Mouse (Mus musculus) cerebral cortex, adult 2 months (tissue): ENCODE results near the gene Zg16.

ENCODE experiments used
- WGBS: fragments of 180-500 bp; shearing (Covaris S2); methylation state at CpG from one replicate; pipeline ENCODE4 v1.1.7; 2018; 5-methylcytosine and 5-hydroxymethylcytosine counted together

Gene Zg16

DNA sequence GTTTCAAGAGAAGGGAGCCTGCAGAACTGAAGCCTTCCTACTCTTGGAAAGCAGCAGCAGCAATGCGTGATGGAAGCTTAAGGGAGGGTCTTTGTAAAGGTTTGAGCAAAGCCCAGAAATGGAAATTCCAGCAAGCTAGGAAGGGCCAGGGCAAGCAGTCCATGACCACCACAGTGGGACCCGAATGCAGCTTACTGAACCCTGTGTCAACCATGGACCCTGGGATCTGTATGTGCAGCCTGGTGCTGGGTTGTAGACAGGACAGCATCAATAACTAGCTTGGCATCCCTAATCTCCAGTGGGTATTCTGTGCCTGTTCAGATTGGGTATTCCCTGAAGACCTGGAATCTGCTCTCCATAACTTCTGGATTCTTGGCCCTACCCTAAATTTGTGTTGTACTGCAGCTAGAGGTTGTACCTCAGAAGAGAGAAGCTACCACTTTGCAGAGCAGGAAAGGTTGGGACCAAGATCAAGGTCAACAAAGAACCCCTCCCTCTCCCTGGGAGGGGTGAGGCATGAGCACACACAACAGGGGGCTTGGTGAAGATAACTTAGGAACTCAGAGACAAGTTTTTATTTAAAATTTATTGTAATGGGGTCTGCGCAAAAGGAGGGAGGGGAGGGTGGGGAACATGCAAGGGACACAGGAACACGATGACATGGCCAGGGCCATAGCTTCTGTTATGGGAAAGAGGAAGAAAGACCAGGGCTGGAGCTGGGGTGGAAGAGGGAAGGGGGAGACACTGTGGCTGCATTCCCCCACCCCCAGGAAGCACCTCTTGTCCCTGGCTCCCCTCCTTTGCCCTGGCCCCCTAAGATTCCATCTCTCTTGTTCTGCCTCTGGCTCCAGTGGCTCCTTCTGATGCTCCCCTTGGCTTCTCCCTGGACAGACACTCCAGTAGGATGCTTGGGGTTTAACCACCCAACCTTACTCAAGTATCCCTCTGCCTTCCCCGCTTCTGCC lies 65.3 kb downstream of the Zg16 start:
- 52% methylated on average over 5 of the region's 5 CpGs for WGBS

DNA sequence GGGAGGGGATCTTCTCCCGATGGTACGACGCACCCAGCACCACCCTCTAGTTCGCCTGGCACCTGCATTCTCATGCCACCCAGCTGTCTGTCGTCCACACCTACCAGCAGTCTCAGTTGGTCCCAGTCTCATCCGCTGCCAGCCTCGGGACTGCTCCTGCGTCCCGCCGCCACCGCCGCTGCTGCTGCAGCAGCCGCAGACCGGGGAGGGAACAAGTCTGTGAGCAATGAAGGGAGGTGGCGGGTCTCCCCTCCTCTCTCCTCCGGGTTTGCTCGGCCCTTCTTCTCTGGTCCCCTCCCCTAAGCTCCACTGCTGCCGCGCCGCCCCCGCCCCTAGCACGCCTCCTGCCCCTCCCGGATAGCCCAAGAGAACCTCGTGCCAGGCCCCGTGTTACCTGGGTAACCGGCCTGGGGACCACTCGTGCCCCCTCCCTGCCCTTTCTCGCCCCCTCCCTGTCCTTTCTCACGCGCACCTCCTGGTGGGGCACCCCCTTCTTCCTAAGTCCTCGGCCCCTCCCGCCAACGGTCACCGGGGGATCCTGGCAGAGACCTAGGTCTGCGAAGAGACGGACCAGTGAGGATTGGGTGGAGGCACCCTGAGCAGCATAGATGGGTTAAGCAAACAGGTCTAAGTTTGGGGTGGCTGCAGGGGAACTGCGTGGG lies 66.1 kb downstream of the Zg16 start, which contains the start of the genes Gm42742 and Prrt2:
Gene Gm42742, minus strand, starts transcription at position 197 of the 662 bp plus-strand sequence.
Gene Prrt2, minus strand, starts transcription at position 311 of the 662 bp plus-strand sequence.
- 3% methylated on average over 37 of the region's 37 CpGs for WGBS

DNA sequence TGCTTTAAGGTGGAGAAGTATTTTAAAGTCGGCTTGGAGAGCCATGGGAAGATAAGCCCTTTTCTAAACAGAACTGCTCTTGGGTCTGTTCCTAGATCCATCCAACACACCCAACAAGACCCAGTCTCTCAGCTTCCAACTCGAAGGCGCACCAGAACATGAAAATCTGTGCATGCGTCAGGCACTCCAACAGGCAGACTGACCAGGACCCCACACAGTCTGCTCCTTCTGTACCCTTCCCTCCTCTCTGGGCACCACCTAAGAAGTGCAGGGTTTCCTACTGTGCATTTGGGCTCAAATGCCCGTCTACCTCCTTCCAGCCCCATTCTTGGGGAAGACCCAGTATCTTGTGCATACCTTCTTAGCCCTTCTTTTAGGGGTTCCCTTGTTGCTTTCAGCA lies 66.6 kb downstream of the Zg16 start:
- 19% methylated on average over 5 of the region's 5 CpGs for WGBS

DNA sequence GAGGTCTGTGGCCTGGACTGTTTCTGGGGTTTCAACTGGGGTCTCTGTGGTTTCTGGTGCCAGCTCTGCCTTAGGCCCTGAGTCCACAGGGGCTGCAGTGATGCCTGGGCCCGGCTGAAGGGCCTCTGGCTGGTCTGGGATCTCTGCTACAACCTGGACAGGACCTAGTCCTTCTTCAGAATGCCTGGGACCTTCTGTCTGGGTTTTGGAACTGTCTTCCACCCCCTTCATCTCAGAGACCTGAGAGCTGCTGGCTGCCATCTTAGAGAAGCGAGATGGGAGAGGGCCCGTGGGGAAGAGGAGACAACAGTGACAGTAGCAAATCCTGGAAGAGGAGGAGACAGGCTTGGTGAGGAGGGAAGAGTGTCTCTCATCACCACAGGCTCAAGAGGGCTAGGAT lies 67.1 kb downstream of the Zg16 start:
- 33% methylated on average over 3 of the region's 3 CpGs for WGBS

DNA sequence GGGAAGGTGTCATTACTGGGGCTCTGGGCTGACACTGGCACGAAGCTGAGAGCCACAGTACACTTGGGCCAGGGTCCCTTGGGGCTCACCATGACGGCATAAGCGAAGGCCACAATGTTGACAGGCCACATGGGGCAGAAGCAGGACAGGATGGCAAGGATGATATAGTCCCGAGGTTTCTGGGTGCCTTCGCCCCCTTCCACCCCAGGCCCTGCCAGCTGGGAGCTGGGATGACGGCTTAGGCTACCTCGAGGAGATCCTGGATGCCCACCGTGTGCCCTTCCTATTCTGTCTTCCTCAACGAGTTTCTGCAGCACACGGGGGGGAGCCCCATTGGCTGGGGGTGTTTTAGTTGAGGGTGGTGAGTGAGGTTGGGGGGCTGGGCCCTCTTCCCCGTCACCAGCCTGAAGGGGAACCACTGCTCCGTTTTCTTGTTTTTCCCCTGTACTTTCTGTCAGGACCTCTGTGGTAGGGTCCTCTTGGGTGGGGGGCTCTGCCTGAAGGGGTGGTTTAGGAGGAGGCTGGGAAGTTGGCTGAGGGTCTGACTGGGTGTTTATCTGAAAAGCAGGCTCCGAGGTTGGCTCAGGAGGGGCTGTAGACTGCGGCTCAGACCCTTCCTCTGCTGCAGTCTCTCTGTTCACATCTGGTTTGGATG lies 67.7 kb downstream of the Zg16 start:
- 36% methylated on average over 14 of the region's 14 CpGs for WGBS

DNA sequence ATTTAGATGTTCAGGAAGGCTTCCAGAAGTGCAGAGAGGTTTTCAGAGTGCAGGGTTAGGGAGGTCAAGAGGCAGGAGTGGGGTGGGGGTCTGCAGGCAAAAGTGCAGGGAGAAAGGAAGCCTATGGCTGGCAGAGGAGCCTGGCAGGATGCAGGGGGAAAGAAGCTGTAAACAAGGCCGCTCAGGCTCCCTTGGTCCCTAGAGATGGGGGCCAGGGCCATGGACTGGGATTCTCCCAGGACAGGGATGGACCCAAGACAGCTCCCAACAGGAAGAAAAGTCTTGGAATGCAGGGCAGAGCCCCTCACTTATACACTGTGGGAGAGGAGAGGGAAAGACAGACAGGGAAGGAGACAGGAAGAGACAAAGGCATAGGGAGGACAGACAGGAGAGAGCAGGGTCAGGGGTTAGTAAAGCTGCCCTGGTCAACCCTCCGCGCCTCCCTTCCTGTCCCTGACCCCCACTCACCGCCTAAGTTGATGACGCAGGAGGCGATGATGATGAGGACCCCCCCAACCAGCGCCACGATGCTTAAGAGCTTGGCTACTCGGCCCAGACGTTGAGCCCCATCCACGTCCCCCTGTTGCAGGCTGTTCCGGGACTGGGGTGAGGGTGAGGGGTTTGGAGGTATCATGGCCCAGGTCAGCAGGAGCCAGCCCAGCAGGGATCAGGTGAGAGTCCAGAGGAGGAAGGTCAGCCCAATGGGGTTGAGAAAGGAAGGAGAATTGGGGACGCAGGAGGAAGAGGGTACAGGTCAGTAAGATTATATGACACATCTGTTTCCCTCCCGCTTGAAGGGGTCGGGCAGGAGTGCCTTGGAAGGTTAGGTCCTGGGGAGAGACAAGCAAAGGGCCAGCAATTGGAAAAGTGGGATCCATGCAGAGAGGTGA lies 68.5 kb downstream of the Zg16 start:
- 65% methylated on average over 15 of the region's 15 CpGs for WGBS

DNA sequence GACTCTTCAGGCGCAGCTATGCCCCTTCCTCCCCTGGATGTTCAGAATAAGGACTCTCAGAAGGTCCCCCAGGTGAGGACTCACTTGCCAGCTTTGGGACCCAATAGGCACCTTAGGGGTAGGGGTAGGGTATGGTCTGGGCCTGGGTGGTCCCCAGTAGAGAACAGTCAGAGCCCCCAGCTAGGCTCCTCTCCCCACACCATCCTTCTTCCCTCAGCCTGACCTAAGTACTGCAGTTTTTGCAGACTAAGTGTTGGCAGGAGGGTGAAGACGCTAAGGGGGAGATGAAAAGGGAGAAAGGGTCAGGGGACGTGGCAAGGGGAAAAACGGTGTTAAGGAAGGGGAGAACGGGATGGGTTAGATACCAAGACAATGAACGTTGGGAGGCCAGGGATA lies 69.2 kb downstream of the Zg16 start:
- 33% methylated on average over 6 of the region's 6 CpGs for WGBS

DNA sequence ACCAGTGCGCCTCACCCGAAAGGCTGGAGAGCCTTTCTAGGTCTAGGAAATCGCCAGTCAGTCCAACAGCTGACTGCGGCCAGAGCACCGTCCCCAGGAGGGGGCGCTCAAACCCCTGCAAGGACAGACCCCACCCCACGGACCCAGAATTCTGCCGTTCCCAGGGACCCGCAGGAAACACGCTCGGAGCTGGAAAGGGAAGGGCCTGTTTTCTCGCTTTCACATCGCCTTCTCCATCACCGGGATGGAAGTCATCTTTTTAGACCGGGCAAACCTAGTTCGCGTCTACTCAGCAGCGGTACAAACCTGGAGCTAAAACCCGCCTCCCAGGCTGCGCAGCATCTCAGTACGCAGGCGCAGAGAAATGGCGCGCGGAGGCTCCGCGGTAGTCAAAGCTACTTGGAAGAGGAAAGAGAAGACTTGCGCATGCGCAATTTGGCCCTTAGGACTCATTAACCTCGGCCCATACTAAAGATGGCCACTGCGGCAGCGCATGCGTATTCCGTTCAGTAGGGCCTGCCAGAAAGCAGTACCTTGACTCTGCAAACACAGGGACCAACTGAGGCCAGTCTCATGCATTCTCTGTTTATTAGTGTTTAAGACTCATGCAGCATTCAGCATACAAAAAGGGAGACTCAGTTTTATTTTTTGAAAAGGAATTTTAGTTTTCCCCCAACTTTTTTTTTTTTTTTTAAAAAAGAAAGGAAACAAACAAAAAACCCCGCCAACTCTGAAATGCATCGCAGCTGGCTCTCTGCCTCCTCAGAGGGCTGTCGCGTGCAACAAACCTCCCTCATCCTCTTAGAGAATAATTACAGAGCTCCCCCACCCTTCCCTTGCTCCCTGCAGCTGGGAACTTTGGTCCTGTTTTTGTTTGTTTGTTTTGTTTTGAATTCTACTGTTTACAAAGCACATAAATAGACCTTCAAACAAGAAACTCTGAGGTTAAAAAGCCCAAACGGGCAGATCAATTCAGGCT lies 69.9 kb downstream of the Zg16 start, which contains the start of gene Pagr1a:
Gene Pagr1a, minus strand, starts transcription at position 382 of the 979 bp plus-strand sequence.
- WGBS, result under 1% methylated on average over 39 of the region's 39 CpGs

DNA sequence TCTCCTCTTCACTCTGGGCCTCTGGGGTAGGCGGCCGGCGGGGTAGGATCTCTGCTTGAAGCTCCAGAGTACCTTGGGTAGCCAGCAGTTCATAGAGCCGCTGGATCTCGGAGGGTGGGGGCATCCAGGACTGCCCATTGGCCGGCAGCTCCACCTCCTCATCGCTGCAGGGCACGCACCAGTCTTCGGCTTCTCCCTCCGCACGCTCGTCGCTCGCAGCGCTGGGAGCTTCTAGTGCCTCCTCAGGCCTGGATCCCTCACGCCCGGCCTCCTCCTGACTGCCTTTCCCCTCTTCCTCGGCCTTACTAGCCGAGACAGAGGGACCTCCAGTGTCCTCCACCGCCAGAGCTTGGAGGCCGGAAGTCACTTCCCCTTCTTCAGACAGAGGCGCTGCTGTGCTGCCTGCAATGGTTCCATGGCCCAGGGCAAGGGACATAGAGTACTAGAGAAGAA lies 70.6 kb downstream of the Zg16 start:
- WGBS, result 2% methylated on average over 22 of the region's 22 CpGs

DNA sequence TGATC lies 70.8 kb downstream of the Zg16 start, which contains the start of gene Pagr1b:
Gene Pagr1b, minus strand, starts transcription at position 4 of the 5 bp plus-strand sequence.

DNA sequence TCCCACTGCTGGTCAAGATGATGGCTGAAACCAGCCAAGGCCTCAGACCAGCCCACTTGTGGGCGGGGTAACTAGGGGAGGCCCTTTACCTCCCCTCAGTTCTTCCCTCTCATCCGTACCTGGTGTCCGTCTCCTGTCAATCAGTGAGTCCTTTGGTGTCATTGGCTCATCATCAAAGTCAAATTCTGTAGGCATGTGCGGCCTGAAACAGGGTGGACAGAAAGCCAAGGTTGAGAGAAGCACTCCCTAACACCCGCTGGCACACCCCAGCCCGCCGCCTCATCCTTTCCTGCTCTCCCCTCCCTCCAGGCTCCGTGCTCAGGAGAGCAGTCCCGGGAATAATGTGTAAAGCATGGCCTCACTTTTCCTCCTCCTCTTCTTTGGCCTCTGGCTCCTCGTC lies 71.0 kb downstream of the Zg16 start:
- 3% methylated on average over 10 of the region's 10 CpGs for WGBS

DNA sequence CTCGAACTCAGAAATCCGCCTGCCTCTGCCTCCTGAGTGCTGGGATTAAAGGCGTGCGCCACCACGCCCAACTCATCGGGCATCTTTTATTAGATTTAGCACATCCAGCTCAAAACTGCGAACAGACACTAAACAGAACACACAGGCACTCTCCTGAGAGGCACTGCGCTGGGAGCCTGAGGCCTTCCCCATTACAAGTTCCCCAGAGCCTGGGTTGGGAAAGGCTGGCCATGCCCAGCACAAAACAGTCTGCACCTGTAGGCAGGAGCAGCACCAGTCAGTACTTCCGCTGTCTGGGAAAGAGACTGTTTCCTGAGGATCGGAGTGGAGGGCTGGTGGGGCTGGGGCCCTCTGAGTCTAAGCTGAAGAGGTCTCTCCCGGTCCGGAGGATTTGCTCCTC lies 72.1 kb downstream of the Zg16 start:
- 87% methylated on average over 12 of the region's 12 CpGs for WGBS

DNA sequence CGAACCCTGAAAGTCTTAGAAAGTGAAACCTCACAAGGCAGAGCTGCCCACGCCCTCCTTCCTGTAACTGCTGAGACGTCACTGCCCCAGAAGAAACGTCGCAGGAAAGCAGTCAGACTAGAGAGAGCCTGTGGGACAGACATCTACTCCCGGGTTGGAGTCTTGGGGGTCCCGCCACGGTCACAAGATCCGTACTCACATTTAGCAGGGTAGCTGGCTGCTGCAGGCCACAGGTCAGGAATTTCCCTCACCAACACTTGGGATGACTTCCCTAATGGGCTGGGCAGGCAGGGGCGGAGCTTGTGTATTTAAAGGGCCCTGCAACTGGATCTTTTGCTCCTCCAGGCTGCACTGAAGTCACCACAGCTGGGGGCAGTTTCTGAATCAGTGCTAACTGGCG lies 72.8 kb downstream of the Zg16 start, which contains the start of gene Mvp:
Gene Mvp, minus strand, starts transcription at position 302 of the 400 bp plus-strand sequence.
- 49% methylated on average over 11 of the region's 11 CpGs for WGBS

DNA sequence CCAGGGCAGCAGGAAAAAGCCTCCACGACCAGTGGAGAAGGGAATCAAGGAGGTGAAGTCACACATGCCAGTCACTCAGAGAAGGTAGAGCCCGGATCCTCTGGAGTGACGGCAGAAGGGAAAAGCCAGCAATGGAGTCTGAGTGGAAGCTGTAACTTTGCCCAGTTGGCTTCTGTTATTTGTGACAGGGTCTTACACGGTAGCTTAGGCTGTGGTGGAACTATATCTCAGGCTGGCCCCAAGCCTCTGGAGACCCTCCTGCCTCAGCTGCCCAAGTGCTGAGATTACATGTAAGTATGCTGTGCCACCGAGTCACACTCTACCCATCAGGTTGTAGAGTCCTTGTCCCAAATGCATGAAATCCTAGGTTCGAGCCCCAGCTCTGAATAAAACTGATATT lies 73.7 kb downstream of the Zg16 start:
- WGBS, result 87% methylated on average over 6 of the region's 6 CpGs

DNA sequence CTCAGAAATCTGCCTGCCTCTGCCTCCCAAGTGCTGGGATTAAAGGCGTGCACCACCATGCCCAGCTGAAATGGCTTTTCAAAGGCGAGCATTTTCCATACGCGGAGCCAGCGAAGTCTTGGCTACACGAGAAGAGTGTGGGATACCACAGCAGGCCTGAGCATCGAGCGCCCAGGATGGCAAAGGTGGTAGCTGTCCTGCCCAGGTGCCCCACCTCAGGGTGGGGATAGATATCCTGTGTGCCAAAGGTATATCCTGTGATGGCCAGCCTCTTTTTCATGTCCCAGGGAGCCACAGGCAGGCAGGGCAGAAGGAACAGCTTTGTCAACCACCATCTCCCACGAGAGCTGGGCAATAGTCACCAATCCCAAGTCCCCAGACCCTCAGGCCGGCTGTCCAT lies 74.3 kb downstream of the Zg16 start:
- WGBS, result 93% methylated on average over 10 of the region's 10 CpGs

DNA sequence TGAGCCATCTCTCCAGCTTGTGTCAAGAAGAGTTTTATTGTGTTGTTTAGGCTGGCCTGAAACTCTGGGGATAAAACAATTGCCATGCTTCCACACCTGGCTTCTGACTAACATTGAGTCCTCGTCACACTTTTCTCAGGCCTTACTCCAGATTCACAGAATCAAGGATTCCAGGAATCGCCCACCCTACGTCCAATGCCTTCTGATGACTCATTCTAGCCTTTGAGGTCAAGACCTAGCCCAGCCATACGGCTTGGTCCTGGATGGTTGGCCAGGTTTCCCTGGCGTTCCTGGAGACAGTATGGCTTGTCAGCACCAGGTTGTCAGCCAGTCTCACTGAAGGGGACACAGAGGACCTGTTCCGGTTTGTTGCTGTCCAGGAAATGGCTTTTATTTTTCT lies 74.8 kb downstream of the Zg16 start:
- WGBS, result 79% methylated on average over 6 of the region's 6 CpGs

DNA sequence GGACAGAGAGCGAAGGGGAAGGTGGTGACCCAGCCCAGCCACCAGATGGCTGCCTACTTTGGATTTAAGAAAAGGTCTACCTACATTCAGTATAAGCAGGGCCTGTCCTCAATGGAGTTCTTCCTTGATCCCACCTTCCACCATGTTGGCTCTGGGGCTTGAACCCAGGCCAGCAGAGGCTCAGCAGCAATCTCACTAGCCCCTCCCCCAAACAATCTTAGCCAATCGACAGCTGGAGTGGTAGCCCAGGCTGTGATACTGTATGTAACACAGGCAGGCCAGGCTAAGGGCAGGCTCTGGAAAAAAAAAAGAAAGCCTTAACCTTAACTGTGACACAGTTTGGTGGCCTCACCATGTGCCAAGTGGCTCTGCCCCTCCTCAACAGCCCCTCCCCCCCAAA lies 75.4 kb downstream of the Zg16 start:
- 67% methylated on average over 2 of the region's 2 CpGs for WGBS

DNA sequence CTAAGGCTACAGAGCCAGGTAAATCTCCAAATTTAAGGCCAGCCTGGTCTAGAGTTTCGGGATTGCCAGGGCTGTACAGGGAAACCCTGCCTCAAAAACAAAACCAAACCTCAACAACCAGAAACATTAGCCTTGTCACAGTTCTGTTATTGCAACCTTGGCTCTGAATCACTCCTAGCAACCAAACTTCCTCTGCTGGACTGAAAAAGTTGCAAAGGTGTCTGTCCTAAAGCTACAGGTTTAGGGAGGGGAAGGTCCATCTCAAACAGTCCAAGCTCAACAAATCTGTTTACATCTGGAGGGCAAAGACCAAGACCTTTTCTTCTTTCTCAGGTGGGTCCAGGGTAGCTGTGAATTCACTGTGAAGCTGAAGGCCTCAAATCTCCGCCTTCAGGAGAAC lies 76.1 kb downstream of the Zg16 start:
- WGBS, result 93% methylated on average over 2 of the region's 2 CpGs

DNA sequence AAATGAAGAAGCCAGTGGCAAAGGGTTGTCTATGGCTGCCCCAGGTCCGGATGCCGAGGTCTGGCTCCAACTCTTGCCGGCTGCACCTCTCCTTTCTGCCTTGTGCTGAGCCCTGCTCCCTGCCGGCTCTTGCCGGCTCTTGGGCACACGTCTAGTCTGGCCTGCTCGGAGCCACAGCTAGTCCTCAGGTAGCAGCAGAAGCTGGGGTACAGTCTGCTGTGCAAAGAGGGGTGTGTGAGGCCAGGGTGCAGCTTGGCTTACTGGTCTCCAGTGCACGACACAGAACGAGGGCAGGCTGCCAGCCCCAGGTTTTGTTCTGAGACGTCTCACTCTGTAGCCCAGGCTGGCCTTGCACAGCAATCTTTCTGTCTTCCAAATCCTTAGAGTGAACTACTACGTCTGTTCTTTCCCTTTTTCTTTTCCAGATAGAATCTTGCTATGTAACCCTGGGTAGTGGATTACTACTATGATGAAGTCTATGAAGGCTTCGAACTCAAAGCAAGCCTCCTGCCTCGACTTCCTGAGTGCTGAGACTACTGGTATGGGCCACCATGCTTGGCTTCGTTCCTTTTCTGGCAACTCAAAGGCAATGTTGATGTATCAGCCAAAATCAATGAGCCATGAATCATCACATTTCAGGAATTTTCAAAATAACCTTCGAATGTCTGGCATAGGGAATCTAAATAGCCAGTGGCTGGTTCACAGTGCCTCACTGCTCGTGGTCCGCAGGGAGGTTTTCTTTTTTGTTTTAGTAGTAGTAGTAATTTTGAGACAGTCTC lies 77.6 kb downstream of the Zg16 start:
- 62% methylated on average over 17 of the region's 17 CpGs for WGBS
